In genomic region chr4:128711455-128712135, GRCm38 (mm10) we compare ENCODE assay signal across 8 mouse cellular contexts. TPM values are rescaled to one million over a fixed set of nuclear protein-coding genes. Genes with fewer than 3 reads are reported as not detected.
DNase-seq lines count a peak whose midpoint lies in the region; ATAC-seq and TF ChIP-seq lines count a peak whose summit lies in the region.

No protein-coding gene starts in this region.

- peak overlapping the region; percentile 1 for H3ac ChIP-seq in myocyte (ENCODE audit: control insufficient read depth, insufficient read length)

- WGBS in heart, embryonic 10.5 days = 3% methylated on average over 24 of the region's 24 CpGs
- 6% methylated on average over 24 of the region's 24 CpGs for WGBS in kidney, embryonic 15.5 days

- no peak overlapping the region for H3K27ac ChIP-seq in bone marrow macrophage, adult 2 months (ENCODE audit: insufficient read depth, low read depth, low read length)
- H3K27ac ChIP-seq in embryonic fibroblast, embryonic 13.5 days (ENCODE audit: insufficient read depth, low read length) = peak overlapping the region; percentile 87
- peak overlapping the region; percentile 73 for H3K27ac ChIP-seq in heart, embryonic 10.5 days
- H3K27ac ChIP-seq in kidney, embryonic 15.5 days = peak overlapping the region; percentile 41

- H3K79me2 ChIP-seq in myocyte (ENCODE audit: control insufficient read depth, insufficient read depth) = no peaks in the 10 kb centered on the region

- ATAC-seq in kidney, embryonic 15.5 days (replicated peaks; ENCODE audit: low FRiP score) = peak; percentile 64

- peak overlapping the region; percentile 61 for H3K4me2 ChIP-seq in kidney, embryonic 15.5 days
- peak overlapping the region; percentile 93 for H3K4me2 ChIP-seq in myocyte (ENCODE audit: low read depth)

- DNase-seq in A20 (ENCODE audit: low read depth, low spot score) = peak; percentile 96
- DNase-seq in heart, embryonic 10.5 days (ENCODE audit: low spot score) = peak; percentile 95
- DNase-seq in liver = peak; percentile 89
- DNase-seq in splenic B cell, adult 2 months (ENCODE audit: low read depth, low spot score) = peak; percentile 96

- H3K9me3 ChIP-seq in heart, embryonic 10.5 days = no peaks in the 10 kb centered on the region
- no peaks in the 10 kb centered on the region for H3K9me3 ChIP-seq in kidney, embryonic 15.5 days (replicated peaks)

- H3K9ac ChIP-seq in kidney, embryonic 15.5 days = peak overlapping the region; percentile 16; the same call in 1 of the 2 replicates

- H3K27me3 ChIP-seq in heart, embryonic 10.5 days (ENCODE audit: insufficient read depth, poor library complexity, severe bottlenecking) = peaks cover 35% of the 10 kb centered on the region
- H3K27me3 ChIP-seq in kidney, embryonic 15.5 days = 0 out of 2 replicates have a peak, but pooled peaks cover 6% of the 10 kb centered on the region
- H3K27me3 ChIP-seq in myocyte (ENCODE audit: control insufficient read depth, insufficient read depth, insufficient read length) = no peaks in the 10 kb centered on the region
- H3K27me3 ChIP-seq in splenic B cell, adult 2 months (ENCODE audit: control insufficient read depth, insufficient read depth, low read length, poor library complexity, severe bottlenecking) = no peaks in the 10 kb centered on the region

- H3K36me3 ChIP-seq in heart, embryonic 10.5 days = no peaks in the 10 kb centered on the region
- peaks cover 17% of the 10 kb centered on the region for H3K36me3 ChIP-seq in kidney, embryonic 15.5 days
- no peaks in the 10 kb centered on the region for H3K36me3 ChIP-seq in myocyte (ENCODE audit: control insufficient read depth, insufficient read depth)
- H3K36me3 ChIP-seq in splenic B cell, adult 2 months (ENCODE audit: control insufficient read depth, insufficient read depth, low read length, poor library complexity, severe bottlenecking) = no peaks in the 10 kb centered on the region

- peak; percentile 86 for TF ChIP-seq CTCF in bone marrow macrophage, adult 2 months (IDR thresholded peaks at IDR 0.05; ENCODE audit: low read depth, low read length)
- peak; percentile 99 for TF ChIP-seq CTCF in embryonic fibroblast, embryonic 13.5 days (IDR thresholded peaks at IDR 0.05; ENCODE audit: borderline replicate concordance, insufficient read depth, low read length)

- H3K4me1 ChIP-seq in bone marrow macrophage, adult 2 months (ENCODE audit: control insufficient read depth, insufficient read depth, low read length) = peaks cover 13% of the 10 kb centered on the region
- 0 out of 2 replicates have a peak, but pooled peaks cover 4% of the 10 kb centered on the region for H3K4me1 ChIP-seq in embryonic fibroblast, embryonic 13.5 days (ENCODE audit: control insufficient read depth, insufficient read depth, low read length)
- H3K4me1 ChIP-seq in heart, embryonic 10.5 days = peaks cover 59% of the 10 kb centered on the region
- H3K4me1 ChIP-seq in kidney, embryonic 15.5 days = peaks cover 45% of the 10 kb centered on the region

- TF ChIP-seq POLR2A in bone marrow macrophage, adult 2 months (IDR thresholded peaks at IDR 0.05; ENCODE audit: borderline replicate concordance, low read depth, low read length) = no peak
- TF ChIP-seq POLR2A in embryonic fibroblast, embryonic 13.5 days (IDR thresholded peaks at IDR 0.05; ENCODE audit: low read depth, low read length) = no peak; the same call in 1 of the 2 replicates
- peak; percentile 36 for TF ChIP-seq POLR2A in myocyte (IDR thresholded peaks at IDR 0.05; ENCODE audit: insufficient read length, low read depth)

- peak overlapping the region; percentile 7; the same call in 1 of the 2 replicates for H3K4me3 ChIP-seq in bone marrow macrophage, adult 2 months (ENCODE audit: insufficient read depth, low read length)
- H3K4me3 ChIP-seq in embryonic fibroblast, embryonic 13.5 days (ENCODE audit: insufficient read depth, low read length) = peak overlapping the region; percentile 1
- H3K4me3 ChIP-seq in heart, embryonic 10.5 days = peak overlapping the region; percentile 55
- H3K4me3 ChIP-seq in kidney, embryonic 15.5 days (replicated peaks) = peak overlapping the region; percentile 34
- peak overlapping the region; percentile 24 for H3K4me3 ChIP-seq in myocyte

TF ChIP-seq in myocyte, 11 proteins besides CTCF, POLR2A, EP300 and RAD21:
- TF ChIP-seq POLR2AphosphoS2 (IDR thresholded peaks at IDR 0.05; ENCODE audit: insufficient read length, low read depth) = no peak
- no peak for TF ChIP-seq TCF12 (IDR thresholded peaks at IDR 0.05; ENCODE audit: insufficient read depth, poor library complexity, severe bottlenecking)
- peak; percentile 18 for TF ChIP-seq SRF (IDR thresholded peaks at IDR 0.05; ENCODE audit: control insufficient read depth, insufficient read length, low read depth)
TF ChIP-seq in myocyte: peak in this region for 1.

RNA-seq across cellular contexts. Expression of gene A3galt2, which starts 43.6 kb away (rescaled TPM):
- 0.16 TPM in 1 of 2 replicates, not detected in the other for polyA plus RNA-seq in bone marrow macrophage, adult 2 months (2012; ENCODE audit: insufficient read depth, insufficient read length, missing spikeins)
- polyA plus RNA-seq in embryonic fibroblast, embryonic 13.5 days (2011; ENCODE audit: insufficient read length, low read depth, missing spikeins) = 0.40 TPM in 1 of 2 replicates, not detected in the other
- polyA plus RNA-seq in heart, embryonic 10.5 days (2016; fragmentation: Nextera tagmentation; extraction: Ambion mirVana) = 0.04 and 0.10 TPM in 2 replicates
- polyA plus RNA-seq in kidney, embryonic 15.5 days (2015; fragmentation: Nextera tagmentation; extraction: Ambion mirVana) = 0.22 and 0.28 TPM in 2 replicates
- polyA plus RNA-seq in myocyte (2012; fragmentation: generic; extraction: Trizol) = 0.13 TPM

RNA-seq across cellular contexts. Expression of gene Phc2, which starts 57.1 kb away (rescaled TPM):
- polyA plus RNA-seq in bone marrow macrophage, adult 2 months (2012; ENCODE audit: insufficient read depth, insufficient read length, missing spikeins) = 61.4 and 62.7 TPM in 2 replicates
- 69.9 and 73.2 TPM in 2 replicates for polyA plus RNA-seq in embryonic fibroblast, embryonic 13.5 days (2011; ENCODE audit: insufficient read length, low read depth, missing spikeins)
- 24.5 and 35.2 TPM in 2 replicates for polyA plus RNA-seq in heart, embryonic 10.5 days (2016; fragmentation: Nextera tagmentation; extraction: Ambion mirVana)
- 40.3 and 45.5 TPM in 2 replicates for polyA plus RNA-seq in kidney, embryonic 15.5 days (2015; fragmentation: Nextera tagmentation; extraction: Ambion mirVana)
- polyA plus RNA-seq in myocyte (2012; fragmentation: generic; extraction: Trizol) = 100 TPM

Comparison
In these comparisons a context has a peak if more than half of its experiments do, and no peak if none do; other contexts are left out.
1. H3K4me3 ChIP-seq: peak in every context shown above with its lines; median percentile 55 in heart, embryonic 10.5 days; 34 in kidney, embryonic 15.5 days; 24 in myocyte; 7 in bone marrow macrophage, adult 2 months; 1 in embryonic fibroblast, embryonic 13.5 days.